Mouse (Mus musculus): ENCODE results near the gene Fhl2. TPM values are rescaled to one million over a fixed set of nuclear protein-coding genes. Genes with fewer than 3 reads are reported as not detected.
A peak's percentile ranks its signal among the peaks of the same experiment; 100 is the strongest.

The Fhl2 gene
- polyA plus RNA-seq, 1 experiment: not detected

DNA sequence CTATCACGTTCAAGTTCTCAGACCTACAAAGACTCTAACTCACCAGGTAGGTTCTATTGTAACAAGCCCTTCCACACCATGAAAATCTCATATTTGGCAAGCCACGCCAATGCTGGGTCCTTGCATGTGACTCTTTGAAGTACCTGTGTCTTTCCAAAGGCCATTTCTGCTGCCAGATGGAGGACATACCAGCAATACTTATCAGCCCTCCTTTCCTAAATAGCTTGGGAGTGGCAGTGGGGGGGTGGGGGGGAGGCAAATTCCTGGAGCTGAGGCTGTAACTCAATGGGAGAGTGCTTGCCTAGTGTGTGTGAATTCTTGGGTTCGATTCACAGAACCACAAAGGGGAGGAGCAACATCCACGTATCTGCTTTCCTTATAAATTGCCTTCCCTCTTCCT is 72.1 kb downstream of the Fhl2 start:
- no peak overlapping the region for H3K27ac ChIP-seq (replicated peaks; ENCODE audit: low read depth, low read length)
- H3K4me1 ChIP-seq (ENCODE audit: control insufficient read depth, insufficient read depth, insufficient read length, low read length): no peaks in the 10 kb centered on the region
- no peak overlapping the region for H3K4me3 ChIP-seq (ENCODE audit: insufficient read depth, low read depth, low read length)

DNA sequence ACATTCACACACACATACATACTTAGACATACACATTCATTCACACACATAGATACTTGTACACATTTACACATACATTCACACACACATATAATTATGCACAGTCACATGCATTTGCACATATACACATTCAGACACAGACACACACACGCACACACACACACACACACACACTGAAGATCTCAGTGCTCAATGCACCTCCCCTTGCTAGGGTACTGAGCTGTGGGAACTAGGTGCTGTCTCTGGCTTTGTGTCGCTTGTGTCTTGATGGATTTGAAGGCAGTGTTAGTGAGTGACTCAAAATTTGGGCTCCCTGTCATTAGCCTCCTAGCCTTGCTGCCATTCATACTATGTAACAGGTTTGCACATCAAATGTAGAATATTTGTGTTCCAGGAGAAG is 74.2 kb downstream of the Fhl2 start:
- no peak overlapping the region for H3K27ac ChIP-seq (replicated peaks; ENCODE audit: low read depth, low read length)
- no peak overlapping the region for H3K4me3 ChIP-seq (ENCODE audit: insufficient read depth, low read depth, low read length)
- H3K4me1 ChIP-seq (ENCODE audit: control insufficient read depth, insufficient read depth, insufficient read length, low read length): no peaks in the 10 kb centered on the region

DNA sequence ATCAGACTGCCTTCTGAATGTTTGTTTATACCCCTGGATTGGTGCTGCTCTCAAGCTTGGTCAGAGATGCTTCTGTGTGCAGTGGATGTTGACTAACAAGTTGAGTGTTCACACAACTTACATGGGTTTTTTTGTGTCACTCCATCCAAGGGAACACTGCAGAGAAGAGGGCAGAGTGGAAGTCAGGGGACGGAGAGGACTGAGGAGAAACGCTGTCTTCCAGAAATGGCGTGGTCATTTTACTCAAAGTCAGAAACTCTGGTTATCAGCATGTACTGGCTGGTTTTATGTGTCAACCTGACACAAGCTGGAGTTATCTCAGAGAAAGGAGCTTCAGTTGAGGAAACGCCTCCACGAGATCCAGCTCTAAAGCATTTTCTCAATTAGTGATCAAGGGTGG is 75.8 kb downstream of the Fhl2 start:
- no peak overlapping the region for H3K27ac ChIP-seq (replicated peaks; ENCODE audit: low read depth, low read length)
- no peak overlapping the region for H3K4me3 ChIP-seq (ENCODE audit: insufficient read depth, low read depth, low read length)
- no peaks in the 10 kb centered on the region for H3K4me1 ChIP-seq (ENCODE audit: control insufficient read depth, insufficient read depth, insufficient read length, low read length)

DNA sequence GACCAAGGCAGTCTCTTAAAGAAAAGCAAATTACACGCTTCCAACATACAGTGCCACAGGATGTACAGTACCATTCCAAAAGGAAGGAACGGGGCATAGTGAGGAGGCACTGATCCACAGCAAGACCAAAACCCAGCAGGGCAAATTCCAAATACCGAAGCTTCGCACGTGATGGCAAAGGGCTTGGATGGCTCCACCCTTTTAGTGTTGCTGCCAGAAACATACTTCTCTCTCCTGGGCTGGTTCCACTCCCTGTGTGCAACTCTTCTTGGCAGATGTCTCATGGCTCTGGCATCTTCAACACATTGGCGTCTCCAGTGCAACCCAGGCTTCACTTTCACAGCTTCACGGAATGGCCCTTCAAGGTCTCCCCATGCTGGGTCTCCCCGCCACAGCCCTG is 79.3 kb downstream of the Fhl2 start:
- H3K4me1 ChIP-seq (ENCODE audit: control insufficient read depth, insufficient read depth, insufficient read length, low read length): no peaks in the 10 kb centered on the region
- H3K4me3 ChIP-seq (ENCODE audit: insufficient read depth, low read depth, low read length): no peak overlapping the region
- H3K27ac ChIP-seq (replicated peaks; ENCODE audit: low read depth, low read length): no peak overlapping the region

DNA sequence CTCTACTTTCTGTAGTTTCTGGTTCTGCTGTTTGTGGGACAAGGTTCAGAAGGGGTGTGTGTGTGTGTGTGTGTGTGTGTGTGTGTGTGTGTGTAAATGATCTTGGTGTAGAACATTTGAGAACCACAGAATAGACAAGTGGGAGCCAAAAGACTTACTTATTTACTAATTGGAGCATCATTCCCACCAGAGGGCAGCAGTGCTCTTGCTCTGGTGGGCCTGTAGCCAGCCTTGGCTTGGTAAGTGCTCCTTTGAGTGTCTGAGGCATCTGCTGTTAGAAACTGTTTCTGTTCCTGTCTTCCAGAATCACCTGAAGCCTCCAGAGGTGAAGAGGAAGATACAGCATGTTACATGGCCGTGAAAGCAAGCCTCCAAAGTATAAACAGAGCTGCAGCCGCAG is 83.9 kb downstream of the Fhl2 start:
- no peak overlapping the region for H3K4me3 ChIP-seq (ENCODE audit: insufficient read depth, low read depth, low read length)
- H3K4me1 ChIP-seq (ENCODE audit: control insufficient read depth, insufficient read depth, insufficient read length, low read length): no peaks in the 10 kb centered on the region

DNA sequence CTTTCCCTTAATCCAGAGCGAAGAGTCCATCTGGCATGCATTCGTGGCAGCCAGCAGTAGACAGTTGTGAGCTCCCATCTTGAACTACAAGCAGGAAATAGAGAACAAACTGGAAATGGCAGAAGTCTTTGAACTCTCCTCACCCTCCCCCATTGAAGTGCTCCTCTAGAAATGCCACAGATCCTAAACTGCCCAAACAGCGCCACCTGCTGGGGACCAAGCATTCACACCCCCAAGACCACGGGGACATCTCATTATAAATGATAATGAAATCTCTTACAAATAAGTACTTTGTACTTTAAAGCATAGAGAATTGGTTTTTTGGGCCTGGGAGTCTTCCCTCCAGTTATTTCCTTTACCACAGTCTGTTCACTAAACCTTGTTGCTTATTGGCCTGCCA is 86.2 kb downstream of the Fhl2 start:
- Histone ChIP-seq H3K4me3 (ENCODE audit: insufficient read depth, low read depth, low read length) (no peak overlapping the region), H3K4me1 (ENCODE audit: control insufficient read depth, insufficient read depth, insufficient read length, low read length) (no peaks in the 10 kb centered on the region)

More for the DNA sequence above, 83.9 kb downstream of the Fhl2 start:
- no peak overlapping the region for H3K27ac ChIP-seq (replicated peaks; ENCODE audit: low read depth, low read length)

DNA sequence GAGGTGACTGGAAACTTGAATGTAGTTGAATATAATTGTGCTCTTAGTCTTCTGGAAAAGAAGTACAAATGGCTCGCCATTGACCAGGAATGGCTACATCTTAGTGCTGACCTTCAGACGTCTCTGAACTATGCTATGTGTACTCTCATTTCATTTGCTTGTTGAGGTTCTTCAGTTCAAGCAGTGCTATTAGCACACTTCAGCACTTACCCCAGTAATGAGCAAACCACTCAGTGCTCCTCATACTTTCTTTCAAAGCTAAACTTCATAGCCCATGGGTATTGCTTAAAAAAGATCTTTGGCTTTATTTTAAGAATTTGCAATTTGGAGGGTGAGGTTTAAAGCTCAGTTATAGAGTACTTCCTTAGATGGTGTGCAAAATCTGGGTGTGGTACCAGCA is 88.1 kb downstream of the Fhl2 start:
- Histone ChIP-seq H3K4me1 (ENCODE audit: control insufficient read depth, insufficient read depth, insufficient read length, low read length) (no peaks in the 10 kb centered on the region), H3K4me3 (ENCODE audit: insufficient read depth, low read depth, low read length) (no peak overlapping the region), H3K27ac (replicated peaks; ENCODE audit: low read depth, low read length) (no peak overlapping the region)

More for the DNA sequence above, 86.2 kb downstream of the Fhl2 start:
- H3K27ac ChIP-seq (replicated peaks; ENCODE audit: low read depth, low read length): no peak overlapping the region

DNA sequence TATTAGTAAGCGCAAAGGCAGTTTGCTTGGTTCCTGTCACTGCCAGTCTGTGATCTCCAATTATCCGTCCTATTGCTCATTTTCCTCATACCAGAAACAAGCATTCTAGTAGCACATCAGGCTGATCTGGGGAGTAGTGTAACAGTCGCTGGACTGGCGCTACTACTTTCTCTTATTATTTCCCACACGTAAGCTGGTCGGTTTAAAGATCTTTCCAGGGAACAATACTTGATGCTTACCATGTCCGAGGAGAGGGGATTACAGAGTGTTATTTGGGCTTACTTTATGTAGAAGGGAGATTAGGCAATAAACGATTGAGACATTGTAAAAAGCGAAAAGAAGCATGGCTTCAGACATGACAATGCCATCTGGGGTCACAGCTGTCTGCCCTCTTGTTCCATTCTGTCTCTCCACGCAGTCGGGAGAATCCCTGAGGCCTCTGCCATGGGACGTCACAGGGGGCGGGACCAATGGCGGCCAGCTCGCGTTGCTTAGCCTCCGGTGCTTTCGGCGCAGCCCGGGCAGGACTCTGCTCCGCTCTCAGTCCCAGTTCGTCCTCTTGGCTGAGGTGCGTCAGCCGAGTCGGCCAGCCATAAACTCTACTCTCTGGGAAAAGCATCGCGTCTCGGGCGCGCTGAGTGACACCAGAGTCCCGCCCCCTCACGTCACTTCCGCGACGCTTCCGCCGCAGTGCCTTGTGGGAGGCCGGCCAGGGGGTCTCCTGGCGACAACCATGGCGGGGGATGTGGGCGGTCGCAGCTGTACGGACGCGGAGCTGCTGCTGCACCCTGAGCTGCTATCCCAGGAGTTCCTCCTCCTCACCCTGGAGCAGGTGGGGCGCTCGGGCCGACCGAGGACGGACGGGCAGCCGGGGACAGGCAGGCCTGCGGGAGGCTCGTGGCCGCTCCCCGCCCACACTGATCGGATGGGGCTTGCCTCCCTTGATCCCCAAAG is 98.5 kb downstream of the Fhl2 start, which contains the start of the genes Tgfbrap1 and AI597479:
TSS of gene Tgfbrap1 (minus strand) at position 607 of the 954 bp plus-strand sequence.
TSS of gene AI597479 (plus strand) at position 680 of the 954 bp plus-strand sequence.
- peak within 1 kb of the TSS; percentile 93 for H3K27ac ChIP-seq (replicated peaks; ENCODE audit: low read depth, low read length)

DNA sequence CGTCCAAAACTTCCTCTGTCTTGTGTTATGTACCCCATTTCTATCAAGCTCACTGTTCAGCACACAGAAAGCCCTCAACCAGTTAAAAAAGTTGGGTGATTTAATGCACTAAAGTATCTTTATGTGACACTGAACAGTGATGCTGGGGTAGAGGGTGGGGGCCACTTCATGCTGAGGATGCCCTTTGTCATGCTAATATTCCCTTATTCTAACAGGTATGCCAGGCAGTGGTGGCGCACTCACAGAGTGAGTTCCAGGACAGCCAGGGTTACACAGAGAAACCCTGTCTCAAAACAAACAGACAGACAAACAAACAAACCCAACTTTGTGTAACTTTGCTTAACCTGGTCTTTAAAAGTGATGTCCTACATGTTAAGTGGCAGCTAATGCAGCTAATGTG is 102.6 kb downstream of the Fhl2 start:
- H3K27ac ChIP-seq (replicated peaks; ENCODE audit: low read depth, low read length): no peak overlapping the region
- no peak overlapping the region for H3K4me3 ChIP-seq (ENCODE audit: insufficient read depth, low read depth, low read length)
- 0 out of 2 replicates have a peak, but pooled peaks cover 5% of the 10 kb centered on the region for H3K4me1 ChIP-seq (ENCODE audit: control insufficient read depth, insufficient read depth, insufficient read length, low read length)

More for the DNA sequence above, 98.5 kb downstream of the Fhl2 start, which contains the start of the genes Tgfbrap1 and AI597479:
- no peaks in the 10 kb centered on the region for H3K4me1 ChIP-seq (ENCODE audit: control insufficient read depth, insufficient read depth, insufficient read length, low read length)
- peak within 1 kb of the TSS; percentile 69 for H3K4me3 ChIP-seq (ENCODE audit: insufficient read depth, low read depth, low read length)

DNA sequence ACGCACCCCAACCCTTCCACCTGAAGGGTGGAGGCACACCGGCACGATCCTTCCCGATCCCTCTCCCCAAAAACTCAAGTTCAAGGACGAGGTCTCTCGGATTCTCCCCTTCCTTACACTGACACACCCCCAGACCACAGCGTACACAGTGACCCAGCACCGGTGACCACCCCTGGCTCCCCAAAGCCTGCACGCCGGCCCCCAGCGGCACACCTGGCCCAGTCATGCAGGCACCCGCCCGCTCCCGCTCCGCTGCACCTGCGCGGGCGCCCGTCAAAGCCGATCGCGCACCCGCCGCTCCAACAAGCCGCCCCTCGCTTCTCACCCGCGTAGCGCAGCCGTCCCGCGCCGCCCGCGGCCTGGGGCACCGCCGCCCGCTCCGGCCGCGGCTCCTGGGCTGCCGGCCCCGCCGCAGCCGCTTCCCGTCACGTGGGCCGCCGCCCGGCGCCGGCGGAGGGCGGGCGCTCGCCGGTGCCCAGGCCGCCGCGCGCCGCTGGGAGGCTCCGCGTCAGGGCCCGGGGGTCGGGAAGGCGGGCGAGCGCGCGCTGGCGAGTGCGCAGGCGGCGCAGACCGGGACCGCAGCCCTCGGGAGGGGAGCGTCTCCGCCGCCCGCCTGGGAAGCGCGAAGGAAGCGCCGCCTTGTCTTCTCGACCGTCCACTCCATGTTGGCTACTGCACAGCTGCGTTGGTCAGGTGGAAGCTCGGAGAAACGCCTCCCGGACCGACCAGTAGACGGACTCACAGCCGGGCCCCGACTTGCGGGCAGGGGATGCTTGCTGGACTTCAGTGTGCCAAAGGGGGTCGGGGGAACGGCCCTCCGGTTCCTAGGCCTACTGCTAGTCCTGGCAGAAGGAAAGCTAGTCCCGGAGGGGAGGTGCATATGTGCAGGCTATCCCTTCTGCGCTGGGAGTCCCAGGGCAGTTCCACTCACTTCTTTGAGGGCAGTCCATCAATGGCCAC is 104.4 kb downstream of the Fhl2 start:
- H3K4me1 ChIP-seq (ENCODE audit: control insufficient read depth, insufficient read depth, insufficient read length, low read length): 0 out of 2 replicates have a peak, but pooled peaks cover 5% of the 10 kb centered on the region
- peak overlapping the region; percentile 98 for H3K4me3 ChIP-seq (ENCODE audit: insufficient read depth, low read depth, low read length)
- H3K27ac ChIP-seq (replicated peaks; ENCODE audit: low read depth, low read length): peak overlapping the region; percentile 79

DNA sequence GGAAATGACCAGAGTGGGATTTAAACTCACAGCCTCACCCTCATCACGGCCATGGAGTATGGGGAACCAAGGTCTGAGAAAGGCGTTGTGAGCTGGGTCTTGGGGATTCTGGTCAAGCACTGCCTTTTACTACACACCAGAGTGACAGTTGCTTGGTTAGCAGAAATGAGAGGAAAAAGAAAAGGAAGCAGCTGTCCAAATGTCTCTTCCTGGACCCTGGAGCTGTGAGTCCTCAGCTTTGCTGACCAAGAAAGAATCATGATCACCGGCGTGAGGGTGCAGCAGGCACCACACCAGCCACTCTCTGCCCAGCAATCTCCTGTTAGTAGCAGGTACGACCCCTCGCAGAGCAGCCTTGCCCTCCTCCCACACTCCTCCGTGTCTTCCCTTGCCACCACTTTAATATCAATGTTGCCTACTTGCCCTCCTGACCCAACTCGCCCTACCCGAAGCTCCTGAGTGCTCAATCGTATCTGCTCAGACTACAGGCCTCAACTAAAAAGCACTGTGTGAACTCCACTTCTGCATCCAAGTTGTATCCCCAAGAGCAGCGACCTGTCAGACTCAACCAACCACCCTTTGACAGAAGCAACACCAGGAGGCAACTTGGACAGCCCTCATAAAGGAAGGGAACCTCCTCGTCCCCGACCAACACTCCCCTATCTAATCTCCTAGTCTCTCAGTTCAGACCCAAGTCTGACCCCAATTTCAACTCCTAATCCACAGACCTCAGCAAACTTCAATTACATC is 105.3 kb downstream of the Fhl2 start:
- H3K4me1 ChIP-seq (ENCODE audit: control insufficient read depth, insufficient read depth, insufficient read length, low read length): 0 out of 2 replicates have a peak, but pooled peaks cover 5% of the 10 kb centered on the region
- H3K27ac ChIP-seq (replicated peaks; ENCODE audit: low read depth, low read length): peak overlapping the region; percentile 50; the same call in 1 of the 2 replicates
- H3K4me3 ChIP-seq (ENCODE audit: insufficient read depth, low read depth, low read length): peak overlapping the region; percentile 98

DNA sequence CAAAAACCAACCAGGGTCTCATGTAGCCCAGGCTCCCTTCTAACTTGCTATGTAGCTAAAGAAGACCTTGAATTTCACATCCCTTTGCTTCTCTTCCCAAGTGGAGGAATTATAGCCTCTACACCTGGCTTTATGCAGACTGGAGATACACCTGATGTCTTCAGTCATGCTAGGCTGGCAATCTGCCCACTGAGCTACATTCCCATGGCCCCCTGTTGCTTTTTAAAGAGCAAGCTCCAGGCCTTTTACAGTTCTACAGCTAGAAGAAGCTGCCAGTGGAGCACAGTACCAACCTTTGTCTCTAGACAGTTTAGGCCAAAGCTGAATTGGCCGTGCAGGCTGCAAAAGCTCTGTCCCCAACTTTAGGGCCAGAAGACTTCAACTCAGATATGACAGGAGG is 106.4 kb downstream of the Fhl2 start:
- H3K27ac ChIP-seq (replicated peaks; ENCODE audit: low read depth, low read length): no peak overlapping the region
- 0 out of 2 replicates have a peak, but pooled peaks cover 5% of the 10 kb centered on the region for H3K4me1 ChIP-seq (ENCODE audit: control insufficient read depth, insufficient read depth, insufficient read length, low read length)
- no peak overlapping the region for H3K4me3 ChIP-seq (ENCODE audit: insufficient read depth, low read depth, low read length)

DNA sequence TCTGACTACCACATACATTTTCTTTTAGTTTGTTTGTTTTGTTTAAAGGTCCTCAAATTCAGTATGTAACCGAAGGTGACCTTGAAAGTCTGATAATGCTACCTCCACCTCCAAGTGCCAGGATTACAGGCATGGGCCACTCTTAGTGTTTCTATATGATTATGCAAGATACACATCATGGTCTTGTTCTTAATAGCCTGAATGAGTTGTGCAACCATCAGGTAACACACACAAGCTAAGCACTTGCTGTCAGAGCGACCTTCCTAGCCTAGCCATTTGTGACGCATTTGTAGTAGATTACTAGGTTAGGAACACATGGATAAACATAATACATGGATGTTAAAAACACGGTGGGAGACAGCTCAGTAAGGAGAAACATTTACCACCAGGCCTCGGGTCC is 113.8 kb downstream of the Fhl2 start:
- Histone ChIP-seq H3K4me1 (ENCODE audit: control insufficient read depth, insufficient read depth, insufficient read length, low read length) (no peaks in the 10 kb centered on the region; the same call in 1 of the 2 replicates), H3K27ac (replicated peaks; ENCODE audit: low read depth, low read length) (no peak overlapping the region), H3K4me3 (ENCODE audit: insufficient read depth, low read depth, low read length) (no peak overlapping the region)

DNA sequence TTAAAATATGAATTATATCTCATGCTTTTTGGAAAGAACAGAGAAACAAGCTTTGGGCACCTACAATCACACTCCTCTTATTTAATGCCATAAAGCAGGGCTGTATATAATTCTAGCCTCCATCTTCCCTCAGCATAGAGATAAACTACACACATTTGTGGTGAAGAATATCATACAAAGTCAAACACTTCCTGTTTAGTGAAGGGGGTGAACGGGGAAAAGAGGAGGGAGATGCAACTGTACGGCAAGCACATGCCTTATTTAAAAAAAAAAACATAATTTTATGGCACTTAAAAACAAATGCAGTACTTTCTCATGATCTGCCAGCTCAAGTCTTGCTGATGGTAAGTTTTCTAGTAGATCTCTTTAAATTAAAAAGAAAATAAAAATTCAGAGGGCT is 118.7 kb downstream of the Fhl2 start:
- Histone ChIP-seq H3K4me1 (ENCODE audit: control insufficient read depth, insufficient read depth, insufficient read length, low read length) (no peaks in the 10 kb centered on the region; the same call in 1 of the 2 replicates), H3K27ac (replicated peaks; ENCODE audit: low read depth, low read length) (no peak overlapping the region)

More for the DNA sequence above, 118.7 kb downstream of the Fhl2 start:
- no peak overlapping the region for H3K4me3 ChIP-seq (ENCODE audit: insufficient read depth, low read depth, low read length)

All from brown adipose tissue, adult 24 weeks (tissue).